Mouse (Mus musculus) heart, embryonic 14.5 days (tissue): ENCODE measurements around the gene Ankrd52. TPM values are rescaled to one million over a fixed set of nuclear protein-coding genes. Genes with fewer than 3 reads are reported as not detected.

Experiments
- ATAC-seq: fragments of 200-750 bp; cut with Nextera tagmentation; 2 replicates; pipeline ENCODE4 v1.8.0; 2017; ENCODE audit warnings: low read depth, moderate TSS enrichment; ENCODE audit not compliant: insufficient number of reproducible peaks, insufficient read depth, low FRiP score
- H3K27ac ChIP-seq, 2 experiments: fragments of 200-500 bp in 1 of 2; fragments of 300-500 bp in 1 of 2; sonication (generic) in 1 of 2; replicated peaks in 1 of 2; 2 replicates each; pipeline ENCODE4 v1.5.1; 2012 to 2014; ENCODE audit warnings: low read depth in 2 of 2, low read length in 2 of 2, control low read depth in 1 of 2, mild to moderate bottlenecking in 1 of 2, mixed read lengths in 1 of 2; ENCODE audit not compliant: control insufficient read depth in 1 of 2, insufficient read depth in 1 of 2
- H3K27me3 ChIP-seq: fragments of 300-500 bp; sonication (generic); 2 replicates; pipeline ENCODE4 v1.6.1; 2014; ENCODE audit warnings: mild to moderate bottlenecking, low read length, control low read depth; ENCODE audit not compliant: control insufficient read depth, insufficient read depth
- H3K36me3 ChIP-seq: fragments of 300-500 bp; sonication (generic); 2 replicates; pipeline ENCODE4 v1.6.1; 2014; ENCODE audit warnings: mild to moderate bottlenecking, control low read depth, low read length, mixed read lengths; ENCODE audit not compliant: control insufficient read depth, insufficient read depth
- H3K4me1 ChIP-seq, 2 experiments: fragments of 200-500 bp in 1 of 2; fragments of 300-500 bp in 1 of 2; sonication (generic) in 1 of 2; 2 replicates each; pipeline ENCODE4 v1.6.1; 2012 to 2014; ENCODE audit warnings: low read length in 2 of 2, control low read depth in 1 of 2, mixed read lengths in 1 of 2; ENCODE audit not compliant: control insufficient read depth in 2 of 2, insufficient read depth in 2 of 2
- H3K4me2 ChIP-seq: fragments of 300-500 bp; sonication (generic); 2 replicates; pipeline ENCODE4 v1.6.1; 2014; ENCODE audit warnings: mild to moderate bottlenecking, low read length
- H3K4me3 ChIP-seq, 2 experiments: fragments of 200-500 bp in 1 of 2; fragments of 300-500 bp in 1 of 2; sonication (generic) in 1 of 2; 2 replicates each; pipeline ENCODE4 v1.5.1; 2012 to 2014; ENCODE audit warnings: low read length in 2 of 2, mild to moderate bottlenecking in 2 of 2, control low read depth in 1 of 2, low read depth in 1 of 2, moderate library complexity in 1 of 2; ENCODE audit not compliant: control insufficient read depth in 1 of 2, insufficient read depth in 1 of 2
- H3K9ac ChIP-seq: fragments of 300-500 bp; sonication (generic); 2 replicates; pipeline ENCODE4 v1.6.1; 2014; ENCODE audit warnings: mild to moderate bottlenecking, low read length
- H3K9me3 ChIP-seq: fragments of 300-500 bp; sonication (generic); 2 replicates; pipeline ENCODE4 v1.6.1; 2016; ENCODE audit warnings: low read length, control low read depth; ENCODE audit not compliant: control insufficient read depth
- WGBS: fragments of 180-500 bp; shearing (Covaris S2); extraction: QIAGEN DNeasy Blood & Tissue Kit; methylation state at CpG from one replicate; pipeline ENCODE4 v1.1.7; 2014; 5-methylcytosine and 5-hydroxymethylcytosine counted together
- polyA plus RNA-seq: library from polyadenylated mRNA; unstranded; fragments of >200 nt; fragmentation: Nextera tagmentation; extraction: Ambion mirVana; gene quantifications from 2 replicates; pipeline ENCODE4 v1.2.1, GENCODE M21; 2014

Gene Ankrd52
- polyA plus RNA-seq, 1 experiment from 2014 or later = 9.9 TPM

- no peak overlapping the region for H3K9ac ChIP-seq
- ATAC-seq = no peak
- H3K27ac ChIP-seq = no peak overlapping the region; a peak in 1 of 4 replicates
- WGBS = 95% methylated on average over 8 of the region's 8 CpGs
- no peak overlapping the region for H3K4me2 ChIP-seq
- no peaks in the 10 kb centered on the region for H3K9me3 ChIP-seq
- H3K27me3 ChIP-seq = no peaks in the 10 kb centered on the region
- peaks cover 7 to 10% of the 10 kb centered on the region in 2 experiments for H3K4me1 ChIP-seq
- peaks cover 88% of the 10 kb centered on the region for H3K36me3 ChIP-seq
- no peak overlapping the region for H3K4me3 ChIP-seq
Observed at GRCm38 (mm10) chr10:128436376-128436775, 59.5 kb downstream of the Ankrd52 start.

- Histone ChIP-seq H3K27me3 (no peaks in the 10 kb centered on the region), H3K36me3 (peaks cover 76% of the 10 kb centered on the region), H3K9me3 (no peaks in the 10 kb centered on the region), H3K27ac (no peak overlapping the region), H3K4me2 (no peak overlapping the region), H3K4me1 (peaks cover 7 to 10% of the 10 kb centered on the region in 2 experiments), H3K9ac (no peak overlapping the region), H3K4me3 (no peak overlapping the region)
- 66% methylated on average over 10 of the region's 10 CpGs for WGBS
- no peak for ATAC-seq
Observed at GRCm38 (mm10) chr10:128438675-128439279, 61.9 kb downstream of the Ankrd52 start.

- Histone ChIP-seq H3K9ac (no peak overlapping the region), H3K27me3 (no peaks in the 10 kb centered on the region), H3K36me3 (peaks cover 64% of the 10 kb centered on the region), H3K27ac (no peak overlapping the region), H3K4me3 (no peak overlapping the region), H3K4me1 (peaks cover 4 to 6% of the 10 kb centered on the region in 2 experiments), H3K9me3 (no peaks in the 10 kb centered on the region), H3K4me2 (no peak overlapping the region)
- WGBS = 59% methylated on average over 10 of the region's 10 CpGs
- ATAC-seq = no peak
Observed at GRCm38 (mm10) chr10:128440407-128440806, 63.5 kb downstream of the Ankrd52 start.

DNA sequence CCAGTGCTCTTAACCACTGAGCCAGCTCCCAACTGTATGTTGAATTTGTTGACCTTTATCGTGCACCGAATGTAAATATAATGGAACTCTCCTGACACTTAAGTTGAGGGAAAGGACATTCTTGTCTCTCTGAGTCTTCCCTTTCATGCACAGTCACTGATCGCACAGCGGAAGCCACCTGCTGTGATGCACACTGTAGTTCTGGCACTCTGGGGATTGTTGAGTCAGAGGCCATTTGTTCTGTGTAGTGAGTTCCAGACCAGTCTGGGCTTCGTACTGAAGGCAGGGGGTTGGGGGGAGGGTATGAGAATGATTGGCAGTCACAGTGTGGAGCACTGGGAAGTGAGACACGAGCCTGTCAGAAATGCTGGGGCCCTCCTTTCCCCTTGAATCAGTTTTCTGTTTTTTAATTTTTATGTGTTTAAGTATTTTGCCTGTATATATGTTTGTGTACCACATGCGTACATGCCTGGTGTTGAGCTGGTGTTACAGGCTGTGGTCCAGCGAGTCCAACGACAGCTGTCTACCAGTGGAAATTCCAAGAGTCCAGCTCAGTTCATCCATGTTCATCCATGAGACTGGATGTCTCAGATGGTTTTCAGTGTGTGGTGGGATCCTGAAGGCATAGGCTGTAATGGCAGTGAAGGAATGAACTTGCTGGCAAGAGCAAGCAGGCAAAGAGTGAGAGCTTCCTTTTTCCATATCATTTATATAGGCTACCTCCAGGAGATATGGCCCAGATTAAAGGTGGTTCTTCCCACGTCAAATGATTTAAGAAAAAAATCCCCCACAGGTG is 64.6 kb downstream of the Ankrd52 start:
- Histone ChIP-seq H3K9me3 (no peaks in the 10 kb centered on the region), H3K4me2 (no peak overlapping the region), H3K36me3 (peaks cover 52% of the 10 kb centered on the region), H3K4me3 (no peak overlapping the region), H3K4me1 (no peaks in the 10 kb centered on the region), H3K27ac (no peak overlapping the region), H3K9ac (no peak overlapping the region), H3K27me3 (no peaks in the 10 kb centered on the region)
- ATAC-seq = no peak
- WGBS = 90% methylated on average over 10 of the region's 10 CpGs

DNA sequence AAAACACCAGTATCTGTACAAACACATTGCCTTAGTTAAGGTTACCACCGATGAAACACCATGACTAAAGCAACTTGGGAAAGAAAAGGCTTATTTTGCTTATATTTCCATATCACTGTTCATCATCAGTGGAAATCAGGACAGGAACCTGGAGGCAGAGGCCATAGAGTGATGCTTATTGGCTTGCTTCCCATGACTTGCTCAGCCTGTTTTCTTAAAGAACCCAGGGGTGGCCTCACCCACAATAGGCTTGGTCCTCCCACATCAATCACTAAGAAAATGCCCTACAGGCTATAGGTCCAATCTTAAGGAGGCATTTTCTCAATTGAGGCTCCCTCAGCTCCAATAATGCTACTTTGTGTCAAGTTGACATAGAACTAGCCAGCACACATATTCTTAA is 65.8 kb downstream of the Ankrd52 start:
- H3K9me3 ChIP-seq = no peaks in the 10 kb centered on the region
- 84% methylated on average over 1 of the region's 1 CpGs for WGBS
- H3K4me3 ChIP-seq = no peak overlapping the region
- H3K9ac ChIP-seq = no peak overlapping the region
- peaks cover 40% of the 10 kb centered on the region for H3K36me3 ChIP-seq
- no peak overlapping the region for H3K4me2 ChIP-seq
- no peak for ATAC-seq
- H3K27ac ChIP-seq = no peak overlapping the region
- no peaks in the 10 kb centered on the region for H3K4me1 ChIP-seq
- no peaks in the 10 kb centered on the region for H3K27me3 ChIP-seq

GRCm38 (mm10) chr10:128444354-128444753 is 67.4 kb downstream of the Ankrd52 start:
- Histone ChIP-seq H3K27me3 (no peaks in the 10 kb centered on the region), H3K27ac (no peak overlapping the region), H3K4me3 (no peak overlapping the region), H3K36me3 (peaks cover 24% of the 10 kb centered on the region), H3K9me3 (no peaks in the 10 kb centered on the region), H3K4me2 (no peak overlapping the region), H3K4me1 (no peaks in the 10 kb centered on the region), H3K9ac (no peak overlapping the region)
- no peak for ATAC-seq
- WGBS = 63% methylated on average over 6 of the region's 6 CpGs

- Histone ChIP-seq H3K36me3 (peaks cover 14% of the 10 kb centered on the region), H3K4me2 (no peak overlapping the region), H3K27me3 (no peaks in the 10 kb centered on the region), H3K4me3 (no peak overlapping the region), H3K9me3 (no peaks in the 10 kb centered on the region), H3K4me1 (no peaks in the 10 kb centered on the region), H3K27ac (no peak overlapping the region), H3K9ac (no peak overlapping the region)
- WGBS = 65% methylated on average over 4 of the region's 4 CpGs
- no peak for ATAC-seq
Observed at GRCm38 (mm10) chr10:128445407-128445806, 68.5 kb downstream of the Ankrd52 start.
